Mouse (Mus musculus) stomach, embryonic 14.5 days (tissue): ENCODE results near the gene Astn2. TPM values are rescaled to one million over a fixed set of nuclear protein-coding genes. Genes with fewer than 3 reads are reported as not detected.

Experiments used
- ATAC-seq: fragments of 200-750 bp; cut with Nextera tagmentation; 2 replicates; pipeline ENCODE4 v1.8.0; 2017; ENCODE audit warnings: low read depth, moderate TSS enrichment; ENCODE audit not compliant: insufficient number of reproducible peaks, insufficient read depth, low FRiP score
- H3K27ac ChIP-seq: fragments of 300-500 bp; sonication (generic); 2 replicates; pipeline ENCODE4 v1.5.1; 2014; ENCODE audit warnings: mild to moderate bottlenecking, low read length, moderate library complexity, mixed read lengths
- H3K27me3 ChIP-seq: fragments of 300-500 bp; sonication (generic); 2 replicates; pipeline ENCODE4 v1.6.1; 2014; ENCODE audit warnings: low read length, control low read depth, mixed read lengths; ENCODE audit not compliant: control insufficient read depth, insufficient read depth
- H3K36me3 ChIP-seq: fragments of 300-500 bp; sonication (generic); 2 replicates; pipeline ENCODE4 v1.6.1; 2014; ENCODE audit warnings: mild to moderate bottlenecking, control low read depth, low read length, moderate library complexity, mixed read lengths; ENCODE audit not compliant: control insufficient read depth, insufficient read depth
- H3K4me1 ChIP-seq: fragments of 300-500 bp; sonication (generic); 2 replicates; pipeline ENCODE4 v1.6.1; 2014; ENCODE audit warnings: low read length, control low read depth, mixed read lengths; ENCODE audit not compliant: control insufficient read depth, insufficient read depth
- H3K4me2 ChIP-seq: fragments of 300-500 bp; sonication (generic); replicated peaks from 2 replicates; pipeline ENCODE4 v1.6.1; 2014; ENCODE audit warnings: low read depth, low read length, control low read depth
- H3K4me3 ChIP-seq: fragments of 300-500 bp; sonication (generic); 2 replicates; pipeline ENCODE4 v1.5.1; 2014; ENCODE audit warnings: low read depth, low read length, control low read depth
- H3K9ac ChIP-seq: fragments of 300-500 bp; sonication (generic); replicated peaks from 2 replicates; pipeline ENCODE4 v1.6.1; 2014; ENCODE audit warnings: low read depth, mild to moderate bottlenecking, control low read depth, low read length, moderate library complexity, mixed read lengths
- H3K9me3 ChIP-seq: fragments of 300-500 bp; sonication (generic); 2 replicates; pipeline ENCODE4 v1.6.1; 2016; ENCODE audit warnings: low read depth, low read length, control low read depth; ENCODE audit not compliant: control insufficient read depth
- WGBS: fragments of 180-500 bp; shearing (Covaris S2); extraction: QIAGEN DNeasy Blood & Tissue Kit; methylation state at CpG from one replicate; pipeline ENCODE4 v1.1.7; 2014; 5-methylcytosine and 5-hydroxymethylcytosine counted together
- polyA plus RNA-seq: library from polyadenylated mRNA; unstranded; fragments of >200 nt; fragmentation: Nextera tagmentation; extraction: Ambion mirVana; gene quantifications from 2 replicates; pipeline ENCODE4 v1.2.1, GENCODE M21; 2014

Astn2 gene
- polyA plus RNA-seq, 1 experiment from 2014 or later, result 0.64 TPM

GRCm38 (mm10) chr4:65969318-65969717 is 435.1 kb downstream of the Astn2 start:
- H3K27me3 ChIP-seq, result no peaks in the 10 kb centered on the region
- WGBS, result 67% methylated on average over 2 of the region's 2 CpGs

GRCm38 (mm10) chr4:65964604-65965003 is 439.8 kb downstream of the Astn2 start:
- Histone ChIP-seq H3K9ac (no peak overlapping the region), H3K27me3 (no peaks in the 10 kb centered on the region), H3K4me2 (no peak overlapping the region), H3K9me3 (no peaks in the 10 kb centered on the region), H3K4me1 (no peaks in the 10 kb centered on the region), H3K36me3 (no peaks in the 10 kb centered on the region), H3K4me3 (no peak overlapping the region), H3K27ac (no peak overlapping the region)
- ATAC-seq, result no peak
- WGBS, result 71% methylated on average over 3 of the region's 3 CpGs

More at GRCm38 (mm10) chr4:65969318-65969717, 435.1 kb downstream of the Astn2 start:
- no peaks in the 10 kb centered on the region for H3K36me3 ChIP-seq
- H3K9me3 ChIP-seq, result no peaks in the 10 kb centered on the region
- no peak overlapping the region for H3K9ac ChIP-seq
- H3K4me2 ChIP-seq, result no peak overlapping the region
- no peak for ATAC-seq
- no peak overlapping the region for H3K27ac ChIP-seq
- no peaks in the 10 kb centered on the region for H3K4me1 ChIP-seq
- H3K4me3 ChIP-seq, result no peak overlapping the region

DNA sequence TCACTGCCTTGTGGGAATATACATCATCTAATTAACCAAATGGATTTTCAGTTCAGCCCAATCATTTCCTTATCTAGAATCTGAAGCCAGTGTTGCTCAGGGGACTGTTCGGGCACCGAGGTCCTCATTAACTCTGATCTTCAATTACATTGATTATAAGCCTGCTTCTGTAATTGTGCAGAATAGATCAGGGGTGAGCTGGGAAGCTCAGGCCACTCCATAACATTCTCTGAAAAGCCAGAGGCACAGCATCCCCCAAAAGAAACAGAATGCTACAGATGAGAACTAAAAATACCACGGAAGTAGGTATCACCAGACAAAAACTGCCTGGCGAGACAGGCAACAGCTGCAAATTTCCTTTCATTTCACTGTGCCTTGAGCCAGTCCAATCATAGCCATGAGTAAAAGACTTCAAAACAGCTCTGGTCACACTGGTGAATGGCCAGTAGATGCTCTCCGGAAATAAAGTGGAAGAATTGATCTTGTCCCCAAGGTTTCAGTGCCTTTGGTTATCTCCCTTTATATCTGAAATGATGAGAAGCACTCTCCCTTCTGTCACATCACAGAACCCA is 445.1 kb downstream of the Astn2 start:
- no peak for ATAC-seq
- Histone ChIP-seq H3K4me2 (no peak overlapping the region), H3K9me3 (no peaks in the 10 kb centered on the region), H3K9ac (no peak overlapping the region), H3K27me3 (no peaks in the 10 kb centered on the region), H3K36me3 (no peaks in the 10 kb centered on the region), H3K4me1 (no peaks in the 10 kb centered on the region), H3K27ac (no peak overlapping the region), H3K4me3 (no peak overlapping the region)
- 82% methylated on average over 5 of the region's 5 CpGs for WGBS

GRCm38 (mm10) chr4:65958369-65959187 is 445.8 kb downstream of the Astn2 start:
- no peaks in the 10 kb centered on the region for H3K4me1 ChIP-seq
- no peak overlapping the region for H3K4me2 ChIP-seq
- 76% methylated on average over 5 of the region's 5 CpGs for WGBS
- no peaks in the 10 kb centered on the region for H3K9me3 ChIP-seq
- ATAC-seq, result no peak
- no peak overlapping the region for H3K27ac ChIP-seq
- no peaks in the 10 kb centered on the region for H3K27me3 ChIP-seq
- H3K9ac ChIP-seq, result no peak overlapping the region
- no peaks in the 10 kb centered on the region for H3K36me3 ChIP-seq
- H3K4me3 ChIP-seq, result no peak overlapping the region

DNA sequence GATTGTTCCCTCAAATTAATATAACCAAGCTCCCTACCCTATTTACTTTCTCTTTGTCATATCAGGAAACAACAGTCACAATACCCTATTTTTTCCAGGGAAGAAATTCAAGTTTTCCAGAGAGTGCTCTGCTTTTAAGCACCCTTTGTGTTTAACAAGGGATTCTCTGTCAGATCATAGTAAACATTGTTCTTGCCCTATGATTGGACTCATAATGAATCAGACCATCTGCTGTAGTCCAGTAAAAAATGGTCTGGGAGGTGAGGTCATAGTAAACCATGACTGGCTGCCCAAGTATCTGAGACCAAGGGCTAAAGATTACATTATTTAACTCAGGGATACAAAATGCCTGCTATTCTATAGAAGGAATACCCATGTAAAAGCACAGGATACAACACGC is 452.5 kb downstream of the Astn2 start:
- Histone ChIP-seq H3K27me3 (no peaks in the 10 kb centered on the region), H3K4me2 (no peak overlapping the region), H3K9me3 (no peaks in the 10 kb centered on the region), H3K9ac (no peak overlapping the region), H3K27ac (no peak overlapping the region), H3K36me3 (no peaks in the 10 kb centered on the region), H3K4me1 (no peaks in the 10 kb centered on the region), H3K4me3 (no peak overlapping the region)
- ATAC-seq, result no peak
- 84% methylated on average over 1 of the region's 1 CpGs for WGBS

GRCm38 (mm10) chr4:65947141-65947649 is 457.2 kb downstream of the Astn2 start:
- H3K4me2 ChIP-seq, result no peak overlapping the region
- no peaks in the 10 kb centered on the region for H3K36me3 ChIP-seq
- H3K27ac ChIP-seq, result no peak overlapping the region
- no peaks in the 10 kb centered on the region for H3K4me1 ChIP-seq
- no peak overlapping the region for H3K9ac ChIP-seq
- ATAC-seq, result no peak
- no peaks in the 10 kb centered on the region for H3K27me3 ChIP-seq
- H3K4me3 ChIP-seq, result no peak overlapping the region
- 80% methylated on average over 3 of the region's 3 CpGs for WGBS
- H3K9me3 ChIP-seq, result no peaks in the 10 kb centered on the region

GRCm38 (mm10) chr4:65946021-65946420 is 458.4 kb downstream of the Astn2 start:
- no peak for ATAC-seq
- H3K27ac ChIP-seq, result no peak overlapping the region
- no peaks in the 10 kb centered on the region for H3K9me3 ChIP-seq
- no peaks in the 10 kb centered on the region for H3K36me3 ChIP-seq
- no peaks in the 10 kb centered on the region for H3K27me3 ChIP-seq
- no peak overlapping the region for H3K9ac ChIP-seq
- WGBS, result 91% methylated on average over 2 of the region's 2 CpGs
- H3K4me1 ChIP-seq, result no peaks in the 10 kb centered on the region
- no peak overlapping the region for H3K4me2 ChIP-seq
- no peak overlapping the region for H3K4me3 ChIP-seq

- H3K4me3 ChIP-seq, result no peak overlapping the region
- ATAC-seq, result no peak
- H3K4me1 ChIP-seq, result no peaks in the 10 kb centered on the region
- H3K27ac ChIP-seq, result no peak overlapping the region
- H3K4me2 ChIP-seq, result no peak overlapping the region
- no peaks in the 10 kb centered on the region for H3K27me3 ChIP-seq
- 74% methylated on average over 2 of the region's 2 CpGs for WGBS
- no peaks in the 10 kb centered on the region for H3K36me3 ChIP-seq
- H3K9ac ChIP-seq, result no peak overlapping the region
- H3K9me3 ChIP-seq, result no peaks in the 10 kb centered on the region
Measured at GRCm38 (mm10) chr4:65930901-65931300, 473.5 kb downstream of the Astn2 start.
